Mouse (Mus musculus) liver, adult 10 weeks (tissue): ENCODE results near the gene Stx8. TPM values are rescaled to one million over a fixed set of nuclear protein-coding genes. Genes with fewer than 3 reads are reported as not detected.

ENCODE experiments used
- polyA plus RNA-seq: library from polyadenylated mRNA; stranded (reverse); fragments of 350-450 nt; fragmentation: Illumina TruSeq; extraction: RNeasy Lipid Tissue Mini Kit (QIAGEN cat#74804); gene quantifications from one replicate; pipeline ENCODE4 v1.2.3, GENCODE M21; 2014; ENCODE audit warnings: low read depth, low replicate concordance

Stx8 gene
- 16.3 TPM for polyA plus RNA-seq

GRCm38 (mm10) chr11:67965905-67966878 is at the start of gene Stx8:
Gene Stx8 (plus strand): TSS chr11:67966193.

GRCm38 (mm10) chr11:67921827-67922754 is 43.9 kb upstream of the Stx8 start, which contains the start of gene Usp43:
Gene Usp43 (minus strand): TSS chr11:67922153.

DNA sequence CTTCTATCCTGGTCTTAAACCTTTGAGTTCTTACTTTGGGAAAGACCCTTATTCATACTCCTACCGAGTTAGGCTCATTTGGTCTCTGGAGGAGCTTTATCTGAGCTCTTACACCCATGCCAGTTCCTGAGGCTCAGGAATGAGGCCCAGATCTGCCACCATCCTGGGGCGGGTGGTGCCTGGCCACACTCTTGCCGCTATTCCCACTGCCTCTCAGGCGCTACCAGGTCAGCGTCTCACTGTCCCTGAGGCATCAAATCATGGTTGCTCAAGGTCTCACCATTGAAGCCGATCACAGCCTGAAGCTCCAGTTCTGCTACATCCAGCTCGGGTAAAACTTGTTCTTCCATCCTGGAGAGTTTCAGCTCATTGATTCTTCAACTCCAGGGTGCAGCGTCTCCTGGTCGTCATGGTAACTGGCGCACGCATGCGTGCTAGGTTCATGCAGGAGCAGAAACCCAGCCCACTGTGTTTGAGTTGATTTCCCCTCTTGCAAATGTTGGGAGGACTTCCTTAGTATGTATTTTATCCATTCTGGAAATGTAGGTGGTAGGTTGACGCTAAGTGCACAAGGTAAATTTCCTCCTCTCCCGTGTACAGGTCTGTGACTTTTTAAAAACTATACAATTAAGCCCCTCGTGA is 630 bp upstream of the Stx8 start, which contains the start of gene Cfap52:
Cfap52 (minus strand) TSS at position 410 of the 642 bp plus-strand sequence.

Other genes starting within 250 kb of the Stx8 start
- 0.13 TPM for gene Glp2r, start 195.0 kb upstream of the Stx8 start, polyA plus RNA-seq
- not detected for gene Gsg1l2, start 191.6 kb upstream of the Stx8 start, polyA plus RNA-seq
- not detected for gene Dhrs7c, start 168.0 kb upstream of the Stx8 start, polyA plus RNA-seq
- not detected for gene Usp43, start 44.0 kb upstream of the Stx8 start, polyA plus RNA-seq
- gene Cfap52, start 542 bp upstream of the Stx8 start, polyA plus RNA-seq = not detected